Mouse (Mus musculus): ENCODE data around the gene Gm13289. TPM values are rescaled to one million over a fixed set of nuclear protein-coding genes. Genes with fewer than 3 reads are reported as not detected.
"Not testable (repeated sequence)": the region's sequence is repeated elsewhere in the genome, so short reads cannot be mapped to it uniquely, and the experiment has no call there.

The Gm13289 gene
- not detected in 2 replicates for polyA plus RNA-seq (2012; rRNA removed)

- not testable (repeated sequence) for DNase-seq (ENCODE audit: low spot score)
Observed at GRCm38 (mm10) chr4:88776622-88777021, at the start of gene Gm13289. TSS of gene Gm13289 (plus strand) at chr4:88776922.

- DNase-seq (ENCODE audit: low spot score), result no peak
Observed at GRCm38 (mm10) chr4:88727324-88727723, 49.4 kb upstream of the Gm13289 start.

- DNase-seq (ENCODE audit: low spot score), result no peak
Observed at GRCm38 (mm10) chr4:88738480-88738879, 38.2 kb upstream of the Gm13289 start.

- no peak for DNase-seq (ENCODE audit: low spot score)
Observed at GRCm38 (mm10) chr4:88739036-88739435, 37.7 kb upstream of the Gm13289 start.

GRCm38 (mm10) chr4:88741426-88741825 lies 35.3 kb upstream of the Gm13289 start:
- no peak for DNase-seq (ENCODE audit: low spot score)

GRCm38 (mm10) chr4:88742771-88743371 lies 33.9 kb upstream of the Gm13289 start:
- no peak for DNase-seq (ENCODE audit: low spot score)

- DNase-seq (ENCODE audit: low spot score), result no peak
Observed at GRCm38 (mm10) chr4:88744207-88744606, 32.5 kb upstream of the Gm13289 start.

- DNase-seq (ENCODE audit: low spot score), result no peak
Observed at GRCm38 (mm10) chr4:88749926-88750325, 26.8 kb upstream of the Gm13289 start.

- peak; percentile 80 for DNase-seq (ENCODE audit: low spot score)
Observed at GRCm38 (mm10) chr4:88754818-88755340, 21.8 kb upstream of the Gm13289 start, which contains the start of gene Gm13271. TSS of gene Gm13271 (plus strand) at chr4:88754868.

GRCm38 (mm10) chr4:88756581-88757513 lies 19.9 kb upstream of the Gm13289 start:
- DNase-seq (ENCODE audit: low spot score), result not testable (repeated sequence)

- peak; percentile 99 for DNase-seq (ENCODE audit: low spot score)
Observed at GRCm38 (mm10) chr4:88757628-88758031, 19.1 kb upstream of the Gm13289 start.

- not testable (repeated sequence) for DNase-seq (ENCODE audit: low spot score)
Observed at GRCm38 (mm10) chr4:88758751-88759150, 18.0 kb upstream of the Gm13289 start.

GRCm38 (mm10) chr4:88759610-88760268 lies 17.0 kb upstream of the Gm13289 start, which contains the start of gene Gm13283:
TSS of gene Gm13283 (plus strand) at chr4:88760119.
- DNase-seq (ENCODE audit: low spot score), result not testable (repeated sequence)

GRCm38 (mm10) chr4:88760431-88760830 lies 16.3 kb upstream of the Gm13289 start:
- DNase-seq (ENCODE audit: low spot score), result peak; percentile 47

- peak; percentile 83 for DNase-seq (ENCODE audit: low spot score)
Observed at GRCm38 (mm10) chr4:88761776-88762175, 14.9 kb upstream of the Gm13289 start.

GRCm38 (mm10) chr4:88762341-88762740 lies 14.4 kb upstream of the Gm13289 start:
- DNase-seq (ENCODE audit: low spot score), result peak; percentile 36

GRCm38 (mm10) chr4:88763384-88764018 lies 13.2 kb upstream of the Gm13289 start:
- DNase-seq (ENCODE audit: low spot score), result not testable (repeated sequence)

GRCm38 (mm10) chr4:88773534-88773933 lies 3.2 kb upstream of the Gm13289 start, which contains the start of gene Gm13290:
TSS of gene Gm13290 (plus strand) at chr4:88773834.
- not testable (repeated sequence) for DNase-seq (ENCODE audit: low spot score)

GRCm38 (mm10) chr4:88779550-88779949 lies 2.8 kb downstream of the Gm13289 start, which contains the start of gene Gm13272:
TSS of gene Gm13272 (plus strand) at chr4:88779850.
- DNase-seq (ENCODE audit: low spot score), result not testable (repeated sequence)

- not testable (repeated sequence) for DNase-seq (ENCODE audit: low spot score)
Observed at GRCm38 (mm10) chr4:88780320-88780719, 3.6 kb downstream of the Gm13289 start.

- DNase-seq (ENCODE audit: low spot score), result not testable (repeated sequence)
Observed at GRCm38 (mm10) chr4:88781831-88782230, 5.1 kb downstream of the Gm13289 start, which contains the start of gene Ifnz. TSS of gene Ifnz (plus strand) at chr4:88782131.
